Mouse (Mus musculus) monocyte, adult 2 months (primary cell): ENCODE measurements around the gene Olfml1.

Source experiments
- DNase-seq, 2 experiments: peaks; one replicate each; pipeline ENCODE4 v3.0.0; 2022; ENCODE audit warnings: low spot score in 2 of 2, low read depth in 1 of 2

Olfml1 gene

DNA sequence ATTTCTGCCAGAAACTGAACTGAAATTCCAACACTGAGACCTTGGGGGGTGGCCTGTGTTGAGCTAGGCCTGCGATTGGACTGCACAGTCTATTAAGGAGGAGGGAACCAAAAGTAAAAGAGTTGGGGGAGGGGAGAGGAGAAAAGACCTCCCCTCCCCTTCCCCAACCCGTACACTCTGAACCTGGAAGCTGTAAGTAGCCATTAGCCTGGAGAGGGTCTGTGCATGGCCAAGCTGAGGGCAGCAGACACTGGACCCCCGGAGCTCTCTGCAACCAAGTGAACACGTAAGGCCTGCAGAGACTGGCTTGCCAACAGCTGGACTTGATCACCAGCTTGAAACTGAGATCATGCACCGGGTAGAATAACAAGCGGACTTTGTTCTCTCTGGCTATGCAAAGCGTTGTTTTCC is at the start of gene Olfml1:
TSS of gene Olfml1 (plus strand) at position 186 of the 411 bp plus-strand sequence.
- no peak for DNase-seq

DNA sequence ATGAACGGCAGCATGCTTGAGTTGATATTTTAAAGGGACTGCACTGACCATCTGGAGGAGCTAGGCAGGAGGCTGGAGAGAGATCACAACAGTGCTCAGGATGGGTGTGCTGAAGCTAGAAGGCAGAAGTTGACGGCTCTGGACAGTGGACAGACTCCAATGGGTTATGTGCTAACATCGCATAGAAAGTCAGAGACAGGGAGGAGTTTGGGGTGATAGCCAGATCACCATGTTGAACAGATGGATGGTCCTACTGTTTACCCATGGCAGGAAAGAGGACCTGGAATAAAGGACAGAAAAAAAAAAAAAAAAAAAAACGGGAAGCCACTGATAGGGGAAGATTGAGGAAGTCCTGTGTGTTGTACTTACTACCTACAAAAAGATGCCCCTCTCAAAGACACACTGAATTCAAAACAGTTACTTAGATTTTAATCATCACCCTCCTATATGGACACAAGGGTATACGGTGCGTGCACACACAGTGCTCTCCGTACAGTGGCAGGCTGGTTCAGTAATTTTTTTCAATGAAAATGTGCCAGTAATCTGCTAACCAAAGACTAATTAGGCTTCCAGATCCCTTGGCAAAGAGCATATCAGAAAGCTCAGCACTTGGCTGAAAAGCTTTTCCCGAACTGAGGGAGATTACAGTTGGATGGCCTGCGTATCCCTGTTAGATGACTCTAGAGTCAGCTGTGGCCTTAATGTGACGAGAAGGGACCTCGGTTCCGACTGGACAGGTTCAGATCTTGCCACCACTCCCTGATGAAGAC is 47.8 kb upstream of the Olfml1 start:
- no peak for DNase-seq

DNA sequence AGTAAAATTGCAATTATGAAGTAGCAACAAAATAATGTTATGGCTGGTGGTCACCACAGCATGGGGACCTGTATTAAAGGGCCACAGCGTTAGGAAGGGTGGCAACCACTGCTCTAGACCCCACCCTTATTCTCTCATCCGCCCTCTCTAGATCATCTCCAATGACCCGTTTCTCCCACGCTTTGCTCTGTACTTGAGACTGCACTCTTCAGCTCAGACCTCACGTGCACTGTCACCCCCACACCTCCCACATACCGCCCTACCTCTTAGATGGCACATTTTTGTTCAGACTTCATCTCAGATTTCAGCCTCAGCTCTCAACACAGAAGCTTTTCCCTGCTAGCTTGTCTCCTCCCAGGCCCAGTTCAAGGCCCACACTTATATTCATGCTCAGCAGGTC is 45.8 kb upstream of the Olfml1 start:
- DNase-seq = no peak

DNA sequence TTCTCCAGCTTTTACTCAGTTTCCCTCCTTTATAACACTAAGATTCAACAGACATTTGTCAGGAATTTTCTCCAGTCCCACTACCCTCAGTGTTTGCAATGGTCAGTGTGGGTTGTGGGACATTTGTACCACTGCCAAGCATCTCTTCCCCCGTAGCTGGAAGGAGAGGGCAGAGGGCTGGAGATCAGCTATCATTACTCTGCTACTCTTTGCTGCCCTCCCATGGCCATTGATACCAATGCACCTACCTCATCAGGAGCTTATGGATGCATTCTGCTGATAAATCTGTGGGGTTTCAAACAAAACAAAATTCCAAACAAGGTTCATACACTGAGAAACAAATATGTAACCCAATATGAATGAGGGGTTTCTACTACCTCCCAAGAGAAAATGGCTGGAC is 40.9 kb upstream of the Olfml1 start:
- no peak for DNase-seq

DNA sequence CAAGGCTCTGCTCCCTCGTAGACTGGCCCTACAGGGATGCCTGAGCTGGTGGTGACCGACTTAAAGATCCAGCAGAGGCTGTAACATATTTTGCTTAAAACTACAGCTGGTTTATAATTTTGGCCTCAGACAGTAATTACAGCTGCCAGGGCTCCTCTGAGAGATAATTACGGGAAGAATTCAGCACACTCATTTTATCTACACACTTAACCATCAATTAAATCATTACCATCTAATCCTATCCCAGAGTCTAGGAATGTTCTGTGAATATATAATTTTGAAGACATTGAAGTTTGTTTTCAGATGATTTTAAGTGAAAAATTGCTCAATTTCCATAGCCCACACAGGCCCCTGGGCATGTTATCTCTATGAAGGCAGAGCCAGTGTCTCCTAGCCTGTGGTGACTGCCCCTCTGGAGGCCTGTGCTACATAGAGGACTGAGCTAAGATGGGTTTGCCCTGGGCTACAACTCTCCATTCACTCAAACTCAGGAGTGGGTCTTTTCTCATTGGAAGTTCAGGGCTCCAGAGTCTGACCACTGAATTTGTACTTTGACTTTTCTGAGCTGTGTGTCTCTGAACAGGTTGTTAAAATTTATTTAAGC is 39.0 kb upstream of the Olfml1 start:
- DNase-seq = no peak

DNA sequence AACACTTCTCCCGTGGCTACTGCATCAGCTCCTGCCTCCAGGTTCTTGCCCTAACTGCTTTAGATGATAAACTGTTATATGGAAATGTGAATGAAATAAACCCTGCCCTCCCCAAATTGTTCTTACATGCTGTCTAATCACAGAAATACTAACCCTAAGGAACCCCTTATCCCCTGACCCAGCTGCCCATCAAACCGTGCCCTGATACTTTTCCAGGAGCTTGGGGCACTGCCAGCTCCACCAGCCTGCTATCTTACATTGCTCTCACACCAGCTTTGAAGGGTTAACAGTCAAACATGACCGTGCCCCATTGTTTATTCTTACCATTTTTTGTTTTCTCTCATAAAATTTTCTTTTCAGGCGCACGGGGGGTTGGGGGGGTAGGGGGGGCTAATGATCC is 37.9 kb upstream of the Olfml1 start:
- no peak for DNase-seq

DNA sequence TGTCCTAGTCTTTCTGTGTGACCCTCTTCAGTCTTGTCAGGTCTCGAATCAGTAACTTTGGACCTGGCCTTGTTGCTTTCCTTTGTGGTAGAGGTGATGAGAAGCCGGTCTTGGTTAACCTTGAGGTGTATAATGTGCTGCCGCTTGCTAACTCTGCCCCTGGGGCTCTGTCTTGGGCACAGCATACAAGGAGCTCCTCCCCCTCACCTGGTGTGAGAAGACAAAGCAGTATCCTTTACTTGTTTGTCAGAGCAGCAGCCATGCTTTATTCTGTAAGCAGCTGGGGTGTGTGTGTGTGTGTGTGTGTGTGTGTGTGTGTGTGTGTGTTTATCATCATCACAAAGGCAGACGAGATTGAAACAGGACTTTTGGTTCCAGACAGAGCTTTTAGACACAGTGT is 31.9 kb upstream of the Olfml1 start:
- no peak for DNase-seq

DNA sequence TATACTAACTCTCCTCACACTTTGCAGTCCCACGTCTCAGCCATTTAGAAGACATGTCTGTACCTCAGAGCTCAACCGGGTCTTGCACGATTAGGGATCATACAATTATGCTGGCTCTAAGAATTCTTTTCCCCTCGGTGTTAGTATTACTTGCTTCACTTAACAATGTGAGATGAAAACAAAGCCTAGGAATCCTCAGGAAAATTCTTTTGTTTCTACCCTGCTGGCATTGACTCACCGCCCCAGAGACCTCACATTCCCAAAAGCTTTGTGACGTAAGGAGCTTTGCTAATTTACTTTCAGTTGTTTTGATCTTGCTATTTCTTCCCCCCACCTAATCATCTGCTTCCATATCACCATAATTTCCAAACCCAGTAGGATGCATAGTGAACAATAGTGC is 30.7 kb upstream of the Olfml1 start:
- no peak for DNase-seq

DNA sequence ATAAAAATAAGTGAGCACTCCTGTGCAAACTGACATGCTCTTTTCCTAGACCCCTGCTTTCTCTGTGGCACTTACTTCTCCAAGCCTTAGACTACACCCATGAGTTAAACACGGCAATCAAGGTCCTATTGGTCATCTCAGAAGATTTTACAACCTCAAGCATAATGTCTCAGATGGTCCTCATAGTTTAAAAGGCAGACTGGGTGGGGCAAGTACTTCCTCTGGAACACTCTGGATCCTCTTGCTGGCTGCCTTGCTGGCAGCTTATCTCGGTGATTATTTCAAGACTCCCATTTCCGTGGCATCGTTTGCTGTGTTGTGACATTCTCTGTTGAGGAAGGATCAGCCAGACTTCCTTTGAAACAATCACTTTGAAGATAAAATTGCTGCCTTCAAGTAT is 27.2 kb upstream of the Olfml1 start:
- no peak for DNase-seq

DNA sequence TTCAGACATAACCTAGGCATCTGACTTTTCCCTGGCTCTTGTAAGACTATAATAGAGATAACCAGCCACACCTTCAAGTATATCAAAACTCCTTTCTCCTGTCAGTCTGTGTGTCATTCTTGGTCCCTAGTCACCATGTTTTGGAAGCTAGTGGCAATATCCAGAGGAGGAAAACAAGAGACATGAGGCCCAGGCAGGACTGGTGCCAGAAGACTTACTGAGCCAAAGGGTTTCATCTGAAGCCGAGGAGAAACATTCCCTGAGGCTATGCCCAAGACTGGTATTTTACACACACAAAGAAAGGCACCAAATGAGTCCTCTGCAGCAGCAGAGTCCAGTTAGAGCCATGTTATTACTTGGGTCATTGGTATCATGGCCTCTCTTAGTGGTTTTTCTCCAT is 22.2 kb upstream of the Olfml1 start:
- DNase-seq = no peak

DNA sequence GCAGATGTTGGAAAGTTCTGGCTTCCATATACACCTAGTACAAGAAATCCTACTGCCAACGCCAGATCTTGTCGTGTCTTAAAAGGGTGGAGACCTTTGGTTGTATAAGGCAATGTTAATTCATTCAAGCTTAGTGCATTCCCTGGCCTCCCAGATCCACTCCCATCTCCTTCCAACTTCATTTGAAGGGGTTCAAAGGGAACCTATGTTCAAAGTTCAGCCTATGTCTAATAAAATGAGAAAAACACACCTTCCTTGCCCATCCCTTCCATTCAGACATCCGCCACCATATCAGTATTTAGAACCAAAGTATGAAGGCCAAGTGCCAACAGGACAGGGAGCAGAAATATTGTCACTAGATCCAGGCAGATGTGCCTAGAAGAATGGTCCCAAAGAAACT is 19.4 kb upstream of the Olfml1 start:
- no peak for DNase-seq

DNA sequence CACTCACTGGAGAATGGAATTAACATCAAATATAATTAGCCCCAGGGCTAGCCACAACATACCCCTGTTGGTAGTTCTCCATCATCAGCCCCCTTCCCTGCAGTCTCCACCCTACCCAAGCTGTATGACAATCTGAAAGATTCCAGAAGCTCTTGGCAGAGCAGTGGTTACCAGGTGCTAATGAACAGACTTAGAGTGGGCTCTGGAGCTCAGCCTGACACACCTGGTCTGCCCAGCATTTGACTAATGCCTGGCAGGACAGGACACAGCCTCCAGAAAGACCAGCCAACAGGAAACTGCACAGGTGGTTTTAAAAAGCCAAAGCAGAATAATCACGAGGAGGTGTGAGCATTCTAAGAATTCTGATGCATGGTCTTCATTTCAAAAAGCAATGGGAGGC is 13.8 kb upstream of the Olfml1 start:
- no peak for DNase-seq

DNA sequence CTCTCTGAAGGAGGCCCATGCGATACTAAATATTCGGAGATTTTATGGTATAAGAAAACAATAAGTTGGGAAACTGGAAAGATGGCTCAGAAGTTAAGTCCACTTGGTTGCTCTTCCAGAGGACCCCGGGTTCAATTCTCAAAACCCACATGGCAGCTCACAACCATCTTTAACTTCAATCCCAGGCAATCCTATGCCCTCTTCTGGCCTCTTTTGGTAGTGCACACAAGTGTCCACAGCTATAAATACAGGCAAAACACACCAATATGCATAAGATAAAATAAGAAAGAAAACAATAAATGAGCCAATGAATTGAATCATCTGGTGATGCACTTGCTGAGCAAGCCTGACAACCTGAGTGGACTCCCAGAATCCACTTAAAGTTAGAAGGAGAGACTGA is 11.3 kb upstream of the Olfml1 start:
- no peak for DNase-seq

DNA sequence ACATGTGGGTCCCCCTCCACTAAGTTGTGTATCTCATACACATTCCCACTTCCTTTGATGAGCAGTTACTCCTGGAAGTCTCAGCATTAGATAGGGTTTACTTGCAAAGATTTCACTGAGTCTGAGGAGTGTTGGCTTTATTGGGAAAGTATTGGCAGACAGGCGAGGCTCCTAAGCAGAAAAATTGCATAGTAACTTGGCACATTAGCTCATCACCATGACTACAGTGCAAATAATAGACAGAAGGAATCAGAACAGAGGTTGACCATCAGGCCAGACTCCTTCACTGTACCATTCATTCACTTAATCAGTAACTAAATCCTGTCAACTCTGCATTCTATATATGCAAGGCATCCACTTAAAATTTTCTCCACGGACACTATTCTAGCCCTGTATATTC is 6.6 kb upstream of the Olfml1 start:
- no peak for DNase-seq

DNA sequence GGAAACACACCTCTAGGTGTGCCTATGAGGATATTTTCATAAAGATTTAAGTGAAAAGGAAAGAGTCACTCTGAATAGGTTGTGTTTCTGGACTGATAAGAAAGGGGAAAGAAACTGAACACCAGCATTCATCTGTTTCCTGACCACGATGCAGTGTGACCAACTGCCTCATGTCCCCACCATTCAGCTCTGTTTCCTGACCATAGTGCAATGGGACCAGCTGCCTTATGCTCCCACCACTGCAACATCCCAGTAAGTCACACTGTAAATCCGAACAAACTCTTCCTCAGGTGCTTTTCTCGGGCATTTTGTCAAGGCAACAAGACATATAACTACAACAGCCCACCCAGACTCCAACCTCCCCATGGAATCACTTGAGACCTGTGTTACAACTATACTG is 5.7 kb upstream of the Olfml1 start:
- no peak for DNase-seq

DNA sequence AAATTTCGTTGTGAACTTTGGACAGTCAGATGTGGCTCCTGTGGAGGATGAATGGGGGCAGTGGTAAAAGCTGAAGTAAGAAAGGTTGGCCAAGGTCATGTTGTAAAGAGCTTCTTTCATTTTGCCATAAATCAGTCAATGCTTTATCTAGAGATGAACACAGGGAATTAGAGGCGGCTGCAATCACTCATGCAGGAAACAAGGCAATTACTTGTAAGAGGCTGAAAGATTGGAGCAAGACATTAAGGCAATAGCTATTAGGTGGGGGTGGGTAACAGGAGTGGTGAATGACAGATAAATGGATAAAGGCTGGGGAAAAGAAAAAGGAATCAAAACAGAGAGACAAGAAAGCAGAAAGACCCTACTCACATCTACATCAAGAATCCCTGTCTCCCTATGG is 3.5 kb upstream of the Olfml1 start:
- DNase-seq = no peak

DNA sequence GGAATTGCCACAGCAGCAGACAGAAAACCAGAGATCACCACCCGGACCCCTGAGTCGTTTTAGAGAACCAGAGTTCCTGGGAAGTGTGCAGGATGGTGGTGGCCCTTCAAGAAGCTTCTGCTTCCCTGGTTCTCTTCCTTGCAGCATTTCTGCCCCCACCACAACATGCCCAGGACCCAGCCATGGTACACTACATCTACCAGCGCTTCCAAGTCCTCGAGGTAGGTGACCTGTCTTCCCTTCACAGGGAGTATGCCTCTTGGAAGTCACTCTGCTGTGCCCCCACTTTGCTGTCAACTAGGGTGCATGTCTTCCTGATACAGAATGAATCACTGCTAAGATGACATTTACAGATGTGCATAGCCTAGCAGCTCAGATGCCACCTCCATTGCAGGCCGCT is 428 bp downstream of the Olfml1 start:
- DNase-seq = no peak

DNA sequence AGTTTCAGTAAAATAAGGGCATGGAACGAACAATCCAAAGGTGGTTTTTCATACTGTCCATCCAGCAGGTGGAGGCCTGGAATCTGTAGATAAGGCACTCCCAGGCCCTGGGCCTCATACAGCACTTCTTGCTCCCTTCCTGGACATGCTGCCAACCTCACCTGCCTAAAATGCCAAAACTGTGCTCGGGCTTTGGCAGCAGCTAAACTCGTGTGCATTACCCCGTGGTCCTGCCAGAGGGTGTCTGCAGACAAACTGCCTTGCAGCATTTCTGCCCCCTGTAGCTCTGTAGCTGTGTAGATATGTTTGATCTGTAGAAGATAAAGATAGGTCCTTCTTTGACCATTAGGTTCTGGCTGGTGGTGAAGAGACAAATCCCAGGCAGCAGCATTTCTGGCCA is 1.7 kb downstream of the Olfml1 start:
- no peak for DNase-seq

DNA sequence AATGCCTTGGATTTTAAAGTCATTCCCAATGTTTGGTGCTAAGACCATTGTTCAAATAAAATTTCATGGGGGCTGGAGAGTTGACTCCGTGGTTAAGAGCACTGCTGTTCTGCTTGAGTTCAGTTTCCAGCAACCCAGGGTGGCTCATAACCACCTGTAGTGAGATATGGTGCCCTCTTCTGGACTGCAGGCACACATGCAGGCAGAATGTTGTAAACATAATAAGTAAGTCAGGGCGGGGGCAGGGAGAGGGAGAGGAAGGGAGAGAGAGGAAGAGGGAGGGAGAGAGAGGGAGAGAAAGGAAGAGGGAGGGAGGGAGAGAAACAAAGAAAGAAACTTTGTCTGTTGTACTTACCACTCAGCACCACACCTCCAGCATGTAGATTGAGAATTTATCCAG is 6.6 kb downstream of the Olfml1 start:
- no peak for DNase-seq

DNA sequence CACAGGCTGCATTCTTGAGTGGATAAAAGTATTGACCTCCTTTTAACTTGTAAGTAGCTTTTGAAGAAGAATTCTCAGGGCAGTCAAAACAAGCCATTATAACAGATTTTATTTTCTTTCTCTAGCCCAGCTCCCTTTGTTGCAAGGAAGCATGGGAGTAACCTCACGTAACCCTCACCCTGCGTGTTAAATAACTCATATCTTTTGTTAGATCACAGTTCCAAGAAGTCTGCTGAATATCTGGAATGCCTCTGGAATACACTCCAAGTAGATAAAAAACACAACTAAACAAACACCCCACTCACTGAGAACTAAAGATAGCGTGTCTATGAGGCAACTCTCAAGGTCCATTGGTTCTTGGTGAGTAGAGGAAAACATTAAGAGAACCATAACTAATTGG is 7.0 kb downstream of the Olfml1 start:
- no peak for DNase-seq

DNA sequence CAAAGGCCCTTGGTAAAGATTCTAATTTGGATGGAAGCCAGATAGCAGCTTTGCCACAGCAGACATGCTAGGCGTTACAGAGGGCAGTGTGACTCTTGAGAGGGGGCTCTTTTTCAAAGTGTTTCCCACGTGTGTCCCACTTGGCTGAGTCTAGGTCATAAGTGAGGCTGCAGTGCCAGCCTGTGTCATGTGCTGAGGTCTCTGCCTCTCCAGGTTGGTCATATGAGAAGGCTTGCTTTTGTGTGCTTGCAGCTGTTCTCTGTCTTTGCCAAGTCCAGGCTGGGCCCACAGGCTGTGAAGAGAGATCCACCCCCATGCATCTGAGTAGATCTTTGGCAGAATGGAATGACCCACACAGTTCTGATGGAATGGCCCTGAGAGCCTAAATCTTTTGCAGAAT is 25.4 kb downstream of the Olfml1 start:
- no peak for DNase-seq

DNA sequence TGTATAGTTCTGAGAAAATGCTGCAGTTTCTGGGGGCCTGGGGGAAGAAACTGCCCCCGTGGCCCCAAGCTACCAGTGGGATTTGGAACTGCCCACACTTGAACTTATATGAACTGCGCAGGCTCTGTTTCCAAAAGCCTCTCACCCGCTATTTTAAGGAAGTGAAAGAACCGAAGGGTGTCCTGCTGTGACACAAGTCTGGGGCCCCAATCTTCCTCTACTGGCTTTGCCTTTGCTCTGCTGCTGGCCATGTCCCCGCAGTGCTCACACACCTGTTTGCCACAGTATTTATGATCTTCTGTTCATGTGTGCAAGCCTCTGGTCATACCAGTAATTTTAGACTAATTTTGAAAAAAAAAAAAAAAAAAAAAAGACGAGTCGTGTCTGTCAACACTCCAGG is 26.7 kb downstream of the Olfml1 start:
- peak in 1 of 2 experiments; percentile 47 for DNase-seq

DNA sequence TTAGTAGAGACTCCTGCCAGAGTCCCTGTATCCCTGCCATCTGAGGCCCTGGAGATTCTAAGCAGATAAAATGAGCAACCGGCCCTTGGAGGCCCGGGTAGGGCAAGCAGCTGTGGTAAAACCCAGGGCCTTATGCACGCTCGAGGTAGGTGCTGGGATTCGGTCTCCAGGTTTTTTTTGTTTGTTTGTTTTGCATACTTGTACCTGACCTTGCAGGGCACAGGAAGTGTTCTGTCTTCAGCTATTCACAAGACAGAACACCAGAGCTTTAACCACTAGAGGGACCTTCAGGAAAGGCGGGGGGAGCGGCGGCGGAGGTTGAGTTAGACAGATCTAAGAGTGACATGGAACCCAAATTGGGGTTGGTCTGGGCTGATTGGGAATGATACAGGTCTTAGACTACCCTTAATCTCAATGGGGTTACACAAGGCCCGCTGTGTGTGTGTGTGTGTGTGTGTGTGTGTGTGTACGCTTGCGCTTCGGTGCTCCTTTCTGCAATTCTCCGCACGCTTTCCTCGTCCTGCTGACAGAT is 27.1 kb downstream of the Olfml1 start:
- peak in 1 of 2 experiments; percentile 28 for DNase-seq
